Mouse (Mus musculus) CH12.LX (cell line): ENCODE measurements around the gene Chchd4. TPM values are rescaled to one million over a fixed set of nuclear protein-coding genes. Genes with fewer than 3 reads are reported as not detected.

Source experiments
- DNase-seq: peaks from one replicate; pipeline ENCODE4 v3.0.0-alpha.2; 2013; ENCODE audit errors: extremely low read depth
- H3K27ac ChIP-seq: 2 replicates; pipeline ENCODE4 v1.5.1; 2012; ENCODE audit warnings: low read depth, mild to moderate bottlenecking, control low read depth, moderate library complexity; ENCODE audit not compliant: insufficient read depth
- H3K27me3 ChIP-seq: replicated peaks from 2 replicates; pipeline ENCODE3; 2012; ENCODE audit warnings: inconsistent platforms
- H3K36me3 ChIP-seq, 2 experiments: replicated peaks in 1 of 2; 2 replicates each; pipeline versions ENCODE3 to v1.6.1; 2012; ENCODE audit warnings: inconsistent platforms in 1 of 2, low read length in 1 of 2, mild to moderate bottlenecking in 1 of 2, mixed read lengths in 1 of 2, moderate library complexity in 1 of 2; ENCODE audit not compliant: control insufficient read depth in 1 of 2, insufficient read depth in 1 of 2
- H3K4me1 ChIP-seq, 2 experiments: 2 replicates each; pipeline ENCODE4 v1.6.1; 2012; ENCODE audit warnings: inconsistent platforms in 1 of 2, moderate library complexity in 1 of 2; ENCODE audit not compliant: insufficient read depth in 2 of 2, control insufficient read depth in 1 of 2
- H3K4me2 ChIP-seq: 2 replicates; pipeline ENCODE4 v1.6.1; 2012; ENCODE audit warnings: low read depth, mild to moderate bottlenecking, control low read depth; ENCODE audit not compliant: poor library complexity, insufficient read depth, severe bottlenecking
- H3K4me3 ChIP-seq, 3 experiments: fragments of 150-350 bp in 1 of 3; sonication (generic) in 1 of 3; replicated peaks in 1 of 3; 2 replicates each; pipeline versions ENCODE3 to v1.5.1; 2011 to 2012; ENCODE audit warnings: low read depth in 2 of 3, low read length in 2 of 3, mild to moderate bottlenecking in 2 of 3, moderate library complexity in 2 of 3, control low read depth in 1 of 3, improper control_type of control experiment in 1 of 3, inconsistent platforms in 1 of 3, mixed read lengths in 1 of 3; ENCODE audit not compliant: poor library complexity in 1 of 3
- H3K79me2 ChIP-seq: replicated peaks from 2 replicates; pipeline ENCODE4 v1.6.1; 2012; ENCODE audit warnings: mild to moderate bottlenecking, moderate library complexity; ENCODE audit not compliant: control insufficient read depth, poor library complexity, insufficient read depth, severe bottlenecking; ENCODE audit errors: extremely low read depth
- H3K9ac ChIP-seq: 2 replicates; pipeline ENCODE4 v1.6.1; 2012; ENCODE audit warnings: low read depth, mild to moderate bottlenecking, control low read depth, moderate library complexity; ENCODE audit not compliant: insufficient read depth
- H3K9me3 ChIP-seq: replicated peaks from 2 replicates; pipeline ENCODE3; 2012; ENCODE audit warnings: low read length, inconsistent platforms, mixed read lengths
- E2F4 ChIP-seq: IDR thresholded peaks from 2 replicates; pipeline ENCODE4 v1.6.1; 2011; ENCODE audit warnings: low read depth, low read length, improper control_type of control experiment; ENCODE audit not compliant: insufficient replicate concordance
- ETS1 ChIP-seq: conservative IDR thresholded peaks from 2 replicates; pipeline ENCODE4 v1.6.1; 2012; ENCODE audit warnings: low read depth, mild to moderate bottlenecking, inconsistent platforms, low read length, improper control_type of control experiment, moderate library complexity
- KAT2A ChIP-seq: IDR thresholded peaks from 2 replicates; pipeline ENCODE4 v1.6.1; 2012; ENCODE audit warnings: low read length, improper control_type of control experiment, inconsistent platforms; ENCODE audit not compliant: insufficient replicate concordance
- MAX ChIP-seq: IDR thresholded peaks from 2 replicates; pipeline ENCODE4 v1.6.1; 2011; ENCODE audit warnings: low read length, improper control_type of control experiment
- MEF2A ChIP-seq: IDR thresholded peaks from 2 replicates; pipeline ENCODE4 v1.6.1; 2014; ENCODE audit warnings: low read depth, mild to moderate bottlenecking, inconsistent platforms, low read length, improper control_type of control experiment, borderline replicate concordance
- PAX5 ChIP-seq: IDR thresholded peaks from 2 replicates; pipeline ENCODE4 v1.6.1; 2012; ENCODE audit warnings: low read length, inconsistent platforms, mixed read lengths
- TBP ChIP-seq: conservative IDR thresholded peaks from 2 replicates; pipeline ENCODE4 v1.6.1; 2011; ENCODE audit warnings: low read depth, low read length, improper control_type of control experiment
- USF2 ChIP-seq: conservative IDR thresholded peaks from 2 replicates; pipeline ENCODE4 v1.6.1; 2011; ENCODE audit warnings: low read depth, low read length, improper control_type of control experiment
- ZC3H11A ChIP-seq: IDR thresholded peaks from 2 replicates; pipeline ENCODE4 v1.6.1; 2012; ENCODE audit warnings: low read depth, mild to moderate bottlenecking, inconsistent platforms, low read length, improper control_type of control experiment
- ZKSCAN1 ChIP-seq: IDR thresholded peaks from 2 replicates; pipeline ENCODE4 v1.6.1; 2012; ENCODE audit warnings: low read depth, inconsistent platforms, low read length, improper control_type of control experiment, borderline replicate concordance
- ZMIZ1 ChIP-seq: IDR thresholded peaks from 2 replicates; pipeline ENCODE4 v1.6.1; 2012; ENCODE audit warnings: low read depth, mild to moderate bottlenecking, inconsistent platforms, low read length, improper control_type of control experiment
- ZNF384 ChIP-seq: IDR thresholded peaks from 2 replicates; pipeline ENCODE4 v1.6.1; 2012; ENCODE audit warnings: low read depth, low read length, improper control_type of control experiment, inconsistent platforms
- dilution Hi-C: fragments of 300-500 bp; cut with MboI; formaldehyde crosslinking; loops from 2 replicates; pipeline ENCODE4 v1.14.3; 2020; ENCODE audit warnings: low sequenced_read_pairs; ENCODE audit not compliant: extremely low pct_unique_long_range_greater_than_20kb, extremely low pct_ligation_motif_present
- in situ Hi-C: fragments of 300-500 bp; cut with MboI; formaldehyde crosslinking; loops from 3 replicates; pipeline ENCODE4 v1.14.3; 2019; ENCODE audit warnings: low sequenced_read_pairs, low pct_ligation_motif_present, low pct_unique_long_range_greater_than_20kb, mixed read lengths
- polyA plus RNA-seq: library from polyadenylated mRNA; unstranded; fragments of >175 nt; gene quantifications from 2 replicates; pipeline ENCODE4 v1.2.1, GENCODE M21; 2012; ENCODE audit warnings: low read depth; ENCODE audit not compliant: insufficient read length
- total RNA-seq, 2 experiments: library from RNA; depleted of rRNA; stranded (reverse); fragments of 300-350 nt in 1 of 2; fragments of >200 nt in 1 of 2; gene quantifications; 2 replicates each; pipeline ENCODE4 v1.2.3; 2012 to 2014

Chchd4 gene
- total and polyA plus RNA-seq, 3 experiments = 30.1 to 49.7 (median 41.4) TPM

DNA sequence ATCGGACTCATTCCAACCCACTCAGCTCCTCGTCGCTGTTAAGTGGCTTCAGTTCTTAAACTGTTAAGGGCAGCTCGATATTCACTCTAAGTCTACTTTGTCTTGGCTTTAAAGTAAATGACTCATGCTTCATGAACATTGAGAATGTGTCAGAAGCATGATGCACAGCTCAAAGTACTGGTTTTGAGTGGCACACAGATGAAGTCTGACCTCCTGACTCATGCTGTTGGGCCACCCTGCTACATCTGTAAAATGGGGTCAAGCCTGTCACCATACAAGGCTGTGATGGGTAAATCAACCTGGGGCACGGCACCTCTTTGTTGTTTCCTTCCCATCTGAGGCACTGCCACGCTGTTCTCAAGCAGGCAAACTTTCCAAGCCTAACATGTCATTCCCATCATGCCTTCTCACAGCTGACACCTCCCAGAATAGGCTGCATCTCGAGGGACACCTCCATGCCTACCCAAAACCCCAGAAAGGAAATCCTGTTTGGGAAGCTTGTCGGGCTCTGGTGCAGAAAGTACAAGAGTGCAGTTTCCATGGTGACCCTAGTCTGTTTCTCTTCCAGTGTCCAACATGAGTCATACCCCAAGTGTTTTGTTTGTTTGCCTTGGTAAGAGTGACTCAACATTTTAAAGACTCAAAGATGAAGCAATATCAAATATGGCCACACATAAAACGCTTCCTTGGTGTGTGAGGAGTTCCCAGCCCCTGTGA lies 15.3 kb upstream of the Chchd4 start:
- TF ChIP-seq MAX (no peak), ZMIZ1 (no peak), MEF2A (no peak), ZC3H11A (no peak), ZNF384 (no peak)
- TF ChIP-seq, all 38 proteins: peak for 0
- H3K4me2 ChIP-seq = no peak overlapping the region
- H3K27ac ChIP-seq = peak overlapping the region; percentile 32; the same call in 1 of the 2 replicates
- dilution Hi-C loops (no loop called here), in situ Hi-C loops (no loop called here)
- H3K4me1 ChIP-seq = peaks cover 4% of the 10 kb centered on the region in 2 experiments; a peak in 3 of 4 replicates
- no peak overlapping the region for H3K9ac ChIP-seq
- H3K9me3 ChIP-seq = no peaks in the 10 kb centered on the region
- peaks cover 63 to 96% of the 10 kb centered on the region in 2 experiments for H3K36me3 ChIP-seq
- peak; percentile 24 for DNase-seq
- H3K27me3 ChIP-seq = no peaks in the 10 kb centered on the region
- H3K4me3 ChIP-seq = no peak overlapping the region
- H3K79me2 ChIP-seq = no peaks in the 10 kb centered on the region

DNA sequence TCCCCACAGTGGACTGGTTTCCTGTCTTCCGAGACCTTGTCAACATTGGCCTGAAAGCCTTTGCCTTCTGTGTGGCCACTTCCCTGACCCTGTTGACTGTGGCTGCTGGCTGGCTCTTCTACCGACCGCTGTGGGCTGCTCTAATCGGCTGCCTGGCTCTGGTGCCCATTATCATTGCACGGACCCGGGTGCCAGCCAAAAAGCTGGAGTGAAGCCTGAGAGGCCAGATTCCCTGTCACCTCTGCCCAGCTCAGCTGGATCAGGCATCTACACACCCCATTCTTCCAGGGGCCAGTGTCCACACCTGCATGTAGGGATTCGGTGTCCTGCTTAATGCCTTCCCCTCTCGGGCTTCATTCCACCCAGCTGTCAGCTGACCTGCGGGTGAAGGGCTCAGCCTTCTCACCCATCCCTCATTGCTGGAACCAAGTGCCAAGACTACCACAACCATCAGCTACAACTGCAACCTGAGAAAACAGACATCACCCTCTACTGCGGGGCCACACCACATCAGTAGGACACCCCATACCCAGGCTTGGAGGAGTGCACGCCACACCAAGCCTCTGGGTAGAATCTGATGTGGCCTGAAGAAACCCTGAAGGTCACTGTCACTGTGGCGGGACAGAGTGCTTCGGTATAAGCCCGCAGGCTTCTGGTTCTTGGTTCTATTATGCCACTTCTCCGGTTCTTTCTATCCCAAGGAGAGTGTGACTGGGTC lies 13.5 kb upstream of the Chchd4 start:
- Histone ChIP-seq H3K9me3 (no peaks in the 10 kb centered on the region), H3K4me3 (no peak overlapping the region), H3K27me3 (no peaks in the 10 kb centered on the region), H3K4me1 (peaks cover 4% of the 10 kb centered on the region in 2 experiments; a peak in 3 of 4 replicates), H3K9ac (no peak overlapping the region), H3K4me2 (no peak overlapping the region), H3K27ac (no peak overlapping the region), H3K36me3 (peaks cover 78 to 96% of the 10 kb centered on the region in 2 experiments), H3K79me2 (no peaks in the 10 kb centered on the region)
- dilution Hi-C loops = no loop called here
- in situ Hi-C loops = no loop called here
- DNase-seq = no peak
- no peak for TF ChIP-seq ETS1
- no peak for TF ChIP-seq ZC3H11A
- no peak for TF ChIP-seq KAT2A
- no peak for TF ChIP-seq TBP
- no peak for TF ChIP-seq E2F4
- TF ChIP-seq MAX = no peak
- no peak for TF ChIP-seq ZKSCAN1
- TF ChIP-seq USF2 = no peak
- no peak for TF ChIP-seq PAX5
